Mouse (Mus musculus) forebrain, postnatal 0 days (tissue): ENCODE measurements around the gene Lrp2. TPM values are rescaled to one million over a fixed set of nuclear protein-coding genes. Genes with fewer than 3 reads are reported as not detected.

Source experiments
- ATAC-seq: fragments of 200-750 bp; cut with Nextera tagmentation; 2 replicates; pipeline ENCODE4 v1.8.0; 2017; ENCODE audit warnings: mild to moderate bottlenecking, moderate library complexity
- DNase-seq: peaks from one replicate; pipeline ENCODE4 v3.0.0-alpha.2; 2015
- H3K27ac ChIP-seq: fragments of 300-500 bp; sonication (generic); 2 replicates; pipeline ENCODE4 v1.5.1; 2014; ENCODE audit warnings: low read depth, mild to moderate bottlenecking, antibody characterized with exemption, low read length, moderate library complexity, mixed read lengths
- H3K27me3 ChIP-seq: fragments of 300-500 bp; sonication (generic); 2 replicates; pipeline ENCODE4 v1.6.1; 2014; ENCODE audit warnings: mild to moderate bottlenecking, low read length, mixed read lengths; ENCODE audit not compliant: insufficient read depth
- H3K36me3 ChIP-seq: fragments of 300-500 bp; sonication (generic); 2 replicates; pipeline ENCODE4 v1.6.1; 2014; ENCODE audit warnings: mild to moderate bottlenecking, moderate library complexity; ENCODE audit not compliant: insufficient read depth
- H3K4me1 ChIP-seq: fragments of 300-500 bp; sonication (generic); 2 replicates; pipeline ENCODE4 v1.6.1; 2014; ENCODE audit warnings: antibody characterized with exemption; ENCODE audit not compliant: insufficient read depth
- H3K4me2 ChIP-seq: fragments of 300-500 bp; sonication (generic); 2 replicates; pipeline ENCODE4 v1.6.1; 2014; ENCODE audit warnings: low read depth, mild to moderate bottlenecking, moderate library complexity
- H3K4me3 ChIP-seq: fragments of 300-500 bp; sonication (generic); 2 replicates; pipeline ENCODE4 v1.5.1; 2014; ENCODE audit warnings: low read depth, low read length, mixed read lengths
- H3K9ac ChIP-seq: fragments of 300-500 bp; sonication (generic); 2 replicates; pipeline ENCODE4 v1.6.1; 2014; ENCODE audit warnings: mild to moderate bottlenecking
- H3K9me3 ChIP-seq: fragments of 300-500 bp; sonication (generic); 2 replicates; pipeline ENCODE4 v1.6.1; 2016; ENCODE audit warnings: low read length
- CTCF ChIP-seq: sonication (generic); IDR thresholded peaks from 2 replicates; pipeline ENCODE4 v1.5.1; 2016; ENCODE audit warnings: antibody characterized with exemption, control low read depth, low read depth
- WGBS: fragments of 180-500 bp; shearing (Covaris S2); extraction: QIAGEN DNeasy Blood & Tissue Kit; methylation state at CpG from one replicate; pipeline ENCODE4 v1.1.7; 2014; 5-methylcytosine and 5-hydroxymethylcytosine counted together
- polyA plus RNA-seq: library from polyadenylated mRNA; unstranded; fragments of >200 nt; fragmentation: Nextera tagmentation; extraction: Ambion mirVana; gene quantifications from 2 replicates; pipeline ENCODE4 v1.2.1, GENCODE M21; 2015
- total RNA-seq: library from RNA; depleted of rRNA; stranded (reverse); fragments of >200 nt; gene quantifications from 2 replicates; pipeline ENCODE4 v1.2.3, GENCODE M21; 2014

Gene Lrp2
- total and polyA plus RNA-seq, 2 experiments from 2014 or later: 0.15 to 1.3 TPM

GRCm38 (mm10) chr2:69592536-69592935 is 6.7 kb upstream of the Lrp2 start:
- DNase-seq (no peak), ATAC-seq (no peak)
- no peak for TF ChIP-seq CTCF
- 28% methylated on average over 1 of the region's 1 CpGs for WGBS
- no peak overlapping the region for H3K4me2 ChIP-seq
- H3K36me3 ChIP-seq: no peaks in the 10 kb centered on the region
- H3K9ac ChIP-seq: no peak overlapping the region
- peaks cover 2% of the 10 kb centered on the region; the same call in 1 of the 2 replicates for H3K4me1 ChIP-seq
- H3K27me3 ChIP-seq: peaks cover 3% of the 10 kb centered on the region; the same call in 1 of the 2 replicates
- H3K9me3 ChIP-seq: no peaks in the 10 kb centered on the region
- H3K4me3 ChIP-seq: no peak overlapping the region
- no peak overlapping the region for H3K27ac ChIP-seq

GRCm38 (mm10) chr2:69591966-69592505 is 6.2 kb upstream of the Lrp2 start:
- 60% methylated on average over 7 of the region's 7 CpGs for WGBS
- H3K4me2 ChIP-seq: no peak overlapping the region
- no peak overlapping the region for H3K4me3 ChIP-seq
- no peak for ATAC-seq
- H3K4me1 ChIP-seq: peaks cover 7% of the 10 kb centered on the region; the same call in 1 of the 2 replicates
- no peak overlapping the region for H3K9ac ChIP-seq
- no peaks in the 10 kb centered on the region for H3K9me3 ChIP-seq
- no peak for TF ChIP-seq CTCF
- peaks cover 8% of the 10 kb centered on the region; the same call in 1 of the 2 replicates for H3K27me3 ChIP-seq
- H3K36me3 ChIP-seq: no peaks in the 10 kb centered on the region
- no peak for DNase-seq
- H3K27ac ChIP-seq: no peak overlapping the region

- no peak for TF ChIP-seq CTCF
- ATAC-seq (no peak), DNase-seq (no peak)
- H3K4me1 ChIP-seq: peaks cover 13% of the 10 kb centered on the region; the same call in 1 of the 2 replicates
- no peaks in the 10 kb centered on the region for H3K36me3 ChIP-seq
- WGBS: 79% methylated on average over 1 of the region's 1 CpGs
- peaks cover 9% of the 10 kb centered on the region; the same call in 1 of the 2 replicates for H3K27me3 ChIP-seq
- H3K4me2 ChIP-seq: no peak overlapping the region
- H3K27ac ChIP-seq: no peak overlapping the region
- H3K9me3 ChIP-seq: no peaks in the 10 kb centered on the region
- no peak overlapping the region for H3K4me3 ChIP-seq
- no peak overlapping the region for H3K9ac ChIP-seq
Observed at GRCm38 (mm10) chr2:69590548-69590947, 4.7 kb upstream of the Lrp2 start.

GRCm38 (mm10) chr2:69587896-69588295 is 2.0 kb upstream of the Lrp2 start:
- Histone ChIP-seq H3K9ac (no peak overlapping the region), H3K9me3 (no peaks in the 10 kb centered on the region)
- WGBS: 3% methylated on average over 23 of the region's 23 CpGs

GRCm38 (mm10) chr2:69586821-69587728 is 1.2 kb upstream of the Lrp2 start:
- Histone ChIP-seq H3K9me3 (no peaks in the 10 kb centered on the region), H3K36me3 (no peaks in the 10 kb centered on the region), H3K4me3 (peak overlapping the region; percentile 33), H3K27ac (no peak overlapping the region), H3K4me1 (peaks cover 13% of the 10 kb centered on the region; the same call in 1 of the 2 replicates), H3K4me2 (peak overlapping the region; percentile 58), H3K27me3 (peaks cover 11% of the 10 kb centered on the region; the same call in 1 of the 2 replicates), H3K9ac (no peak overlapping the region)
- DNase-seq (peak; percentile 5), ATAC-seq (no peak)
- peak; percentile 30; the same call in 1 of the 2 replicates for TF ChIP-seq CTCF
- WGBS: 1% methylated on average over 26 of the region's 26 CpGs

More at GRCm38 (mm10) chr2:69587896-69588295, 2.0 kb upstream of the Lrp2 start:
- DNase-seq (peak; percentile 32), ATAC-seq (no peak)
- no peak for TF ChIP-seq CTCF
- Histone ChIP-seq H3K27me3 (peaks cover 11% of the 10 kb centered on the region; the same call in 1 of the 2 replicates), H3K4me3 (peak overlapping the region; percentile 33), H3K27ac (no peak overlapping the region), H3K4me2 (peak overlapping the region; percentile 58), H3K36me3 (no peaks in the 10 kb centered on the region), H3K4me1 (peaks cover 13% of the 10 kb centered on the region; the same call in 1 of the 2 replicates)

- Histone ChIP-seq H3K36me3 (no peaks in the 10 kb centered on the region), H3K9me3 (no peaks in the 10 kb centered on the region), H3K4me1 (peaks cover 13% of the 10 kb centered on the region; the same call in 1 of the 2 replicates), H3K4me3 (peak overlapping the region; percentile 59), H3K9ac (peak overlapping the region; percentile 51), H3K27ac (no peak overlapping the region), H3K27me3 (peaks cover 11% of the 10 kb centered on the region; the same call in 1 of the 2 replicates), H3K4me2 (peak overlapping the region; percentile 99)
- WGBS: 1% methylated on average over 60 of the region's 61 CpGs
- ATAC-seq: peak; percentile 5; the same call in 1 of the 2 replicates
- no peak for TF ChIP-seq CTCF
- DNase-seq: peak; percentile 32
Observed at GRCm38 (mm10) chr2:69585191-69585885, 527 bp downstream of the Lrp2 start.
